Mouse (Mus musculus) stomach, embryonic 16.5 days (tissue): Measurements from ENCODE around the gene Moap1. TPM values are rescaled to one million over a fixed set of nuclear protein-coding genes. Genes with fewer than 3 reads are reported as not detected.
A peak's percentile ranks its signal among the peaks of the same experiment; 100 is the strongest.

Source experiments
- ATAC-seq: fragments of 200-750 bp; cut with Nextera tagmentation; 2 replicates; pipeline ENCODE4 v1.8.0; 2017; ENCODE audit warnings: moderate number of reproducible peaks, moderate TSS enrichment; ENCODE audit not compliant: insufficient read depth, low FRiP score
- H3K27ac ChIP-seq: fragments of 300-500 bp; sonication (generic); 2 replicates; pipeline ENCODE4 v1.5.1; 2014; ENCODE audit warnings: low read length
- H3K27me3 ChIP-seq: fragments of 300-500 bp; sonication (generic); 2 replicates; pipeline ENCODE4 v1.6.1; 2014; ENCODE audit warnings: low read length, control low read depth, mixed read lengths; ENCODE audit not compliant: control insufficient read depth, insufficient read depth
- H3K36me3 ChIP-seq: fragments of 300-500 bp; sonication (generic); 2 replicates; pipeline ENCODE4 v1.6.1; 2014; ENCODE audit warnings: low read length; ENCODE audit not compliant: control insufficient read depth, insufficient read depth
- H3K4me1 ChIP-seq: fragments of 300-500 bp; sonication (generic); 2 replicates; pipeline ENCODE4 v1.6.1; 2014; ENCODE audit warnings: low read length, control low read depth, mixed read lengths; ENCODE audit not compliant: control insufficient read depth, insufficient read depth
- H3K4me2 ChIP-seq: fragments of 300-500 bp; sonication (generic); 2 replicates; pipeline ENCODE4 v1.6.1; 2014; ENCODE audit warnings: low read depth, low read length, mixed read lengths
- H3K4me3 ChIP-seq: fragments of 300-500 bp; sonication (generic); replicated peaks from 2 replicates; pipeline ENCODE4 v1.5.1; 2014; ENCODE audit warnings: mild to moderate bottlenecking, low read length
- H3K9ac ChIP-seq: fragments of 300-500 bp; sonication (generic); 2 replicates; pipeline ENCODE4 v1.6.1; 2014; ENCODE audit warnings: low read length
- H3K9me3 ChIP-seq: fragments of 300-500 bp; sonication (generic); replicated peaks from 2 replicates; pipeline ENCODE4 v1.6.1; 2016; ENCODE audit warnings: low read length, control low read depth; ENCODE audit not compliant: control insufficient read depth
- WGBS: fragments of 180-500 bp; shearing (Covaris S2); extraction: QIAGEN DNeasy Blood & Tissue Kit; methylation state at CpG from one replicate; pipeline ENCODE4 v1.1.7; 2014; 5-methylcytosine and 5-hydroxymethylcytosine counted together
- polyA plus RNA-seq: library from polyadenylated mRNA; unstranded; fragments of >200 nt; fragmentation: Nextera tagmentation; extraction: Ambion mirVana; gene quantifications from 2 replicates; pipeline ENCODE4 v1.2.1, GENCODE M21; 2015

Gene Moap1
- polyA plus RNA-seq, 1 experiment from 2014 or later: 19.8 TPM

DNA sequence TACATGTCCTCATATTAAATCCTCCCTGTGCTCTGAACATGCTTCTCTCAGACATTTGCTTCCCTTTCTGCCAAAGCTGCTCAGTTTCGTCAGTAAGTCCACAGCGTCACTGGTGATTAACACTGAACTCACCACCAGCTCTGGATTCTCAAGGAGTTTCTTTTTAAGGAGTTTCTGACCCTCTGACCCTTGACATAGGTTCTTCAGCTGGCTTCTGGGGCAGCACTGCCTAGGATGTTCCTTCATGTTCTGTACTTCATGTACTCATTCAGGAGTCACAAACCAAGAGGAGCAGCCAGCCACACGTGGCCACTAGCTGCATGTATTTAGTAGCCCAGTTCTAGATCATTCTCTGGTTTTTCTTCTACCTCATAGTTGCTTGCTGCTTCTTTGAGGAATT lies 4.8 kb upstream of the Moap1 start:
- no peaks in the 10 kb centered on the region for H3K27me3 ChIP-seq
- H3K9me3 ChIP-seq: no peaks in the 10 kb centered on the region
- no peak overlapping the region for H3K4me3 ChIP-seq
- WGBS: 80% methylated on average over 3 of the region's 3 CpGs
- no peak overlapping the region for H3K9ac ChIP-seq
- no peak overlapping the region for H3K27ac ChIP-seq
- H3K36me3 ChIP-seq: no peaks in the 10 kb centered on the region
- no peak overlapping the region for H3K4me2 ChIP-seq
- H3K4me1 ChIP-seq: 0 out of 2 replicates have a peak, but pooled peaks cover 5% of the 10 kb centered on the region
- ATAC-seq: no peak

DNA sequence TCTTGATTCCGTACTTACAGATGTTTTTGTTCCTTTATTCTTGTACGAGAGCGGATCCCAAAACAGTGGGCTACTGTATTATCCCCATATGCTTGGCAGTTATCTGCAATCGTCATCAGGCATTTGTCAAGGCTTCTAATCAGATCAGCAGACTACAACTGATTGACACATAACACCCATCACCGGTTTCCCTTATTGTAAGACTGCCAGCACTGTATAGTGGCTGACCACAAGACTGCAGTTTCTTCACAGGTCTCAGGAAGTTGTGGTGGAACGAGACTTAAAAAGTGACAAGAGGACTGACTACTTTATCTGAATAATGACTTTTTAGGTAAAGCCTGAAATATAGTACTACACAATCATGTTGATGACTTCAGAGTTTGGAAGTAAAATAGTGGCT lies 1.4 kb upstream of the Moap1 start:
- Histone ChIP-seq H3K4me1 (peaks cover 14% of the 10 kb centered on the region), H3K9me3 (no peaks in the 10 kb centered on the region), H3K9ac (no peak overlapping the region), H3K36me3 (no peaks in the 10 kb centered on the region), H3K4me3 (peak overlapping the region; percentile 84; the same call in 1 of the 2 replicates), H3K4me2 (peak overlapping the region; percentile 93; the same call in 1 of the 2 replicates), H3K27ac (no peak overlapping the region), H3K27me3 (no peaks in the 10 kb centered on the region)
- 57% methylated on average over 6 of the region's 6 CpGs for WGBS
- no peak for ATAC-seq

DNA sequence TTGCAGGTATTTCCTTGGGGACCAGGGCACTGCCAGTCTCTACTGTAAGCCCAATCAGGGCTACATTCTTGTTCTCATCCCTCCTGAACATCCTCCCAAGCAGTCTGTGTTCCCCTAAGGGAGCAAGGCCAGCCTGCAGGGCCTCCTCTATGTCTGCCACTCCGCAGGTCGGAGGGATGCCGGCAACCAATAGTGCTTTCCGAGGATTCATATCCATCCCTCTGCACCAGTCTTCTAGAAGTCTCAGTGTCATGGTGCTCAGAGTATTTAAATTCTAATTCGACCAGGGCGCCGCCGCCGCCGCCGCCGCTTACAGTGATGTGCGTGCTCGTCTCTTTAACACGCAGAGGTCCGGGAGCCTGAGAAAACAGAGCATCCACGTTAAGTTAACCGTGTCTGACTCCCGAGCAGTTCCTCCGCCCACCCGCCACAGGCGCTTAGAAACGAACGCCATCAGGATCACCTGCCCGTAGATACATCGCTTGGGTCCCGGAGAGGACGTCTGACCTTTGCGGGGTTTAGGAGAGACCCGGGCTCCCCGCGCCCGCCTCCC lies 349 bp downstream of the Moap1 start:
- peak; percentile 55; the same call in 1 of the 2 replicates for ATAC-seq

GRCm38 (mm10) chr12:102742056-102742455 lies 1.4 kb downstream of the Moap1 start:
- no peaks in the 10 kb centered on the region for H3K9me3 ChIP-seq
- H3K27ac ChIP-seq: no peak overlapping the region
- no peaks in the 10 kb centered on the region for H3K27me3 ChIP-seq
- no peak overlapping the region for H3K4me2 ChIP-seq
- H3K9ac ChIP-seq: no peak overlapping the region
- no peak for ATAC-seq
- no peaks in the 10 kb centered on the region for H3K36me3 ChIP-seq
- 66% methylated on average over 7 of the region's 7 CpGs for WGBS
- peaks cover 14% of the 10 kb centered on the region for H3K4me1 ChIP-seq
- H3K4me3 ChIP-seq: no peak overlapping the region

More for the DNA sequence above, 349 bp downstream of the Moap1 start:
- Histone ChIP-seq H3K4me1 (peaks cover 14% of the 10 kb centered on the region), H3K9me3 (no peaks in the 10 kb centered on the region), H3K27ac (peak overlapping the region; percentile 95), H3K9ac (peak overlapping the region; percentile 91), H3K36me3 (no peaks in the 10 kb centered on the region), H3K4me2 (peak overlapping the region; percentile 93), H3K27me3 (no peaks in the 10 kb centered on the region), H3K4me3 (peak overlapping the region; percentile 84)
- WGBS: under 1% methylated on average over 33 of the region's 33 CpGs

DNA sequence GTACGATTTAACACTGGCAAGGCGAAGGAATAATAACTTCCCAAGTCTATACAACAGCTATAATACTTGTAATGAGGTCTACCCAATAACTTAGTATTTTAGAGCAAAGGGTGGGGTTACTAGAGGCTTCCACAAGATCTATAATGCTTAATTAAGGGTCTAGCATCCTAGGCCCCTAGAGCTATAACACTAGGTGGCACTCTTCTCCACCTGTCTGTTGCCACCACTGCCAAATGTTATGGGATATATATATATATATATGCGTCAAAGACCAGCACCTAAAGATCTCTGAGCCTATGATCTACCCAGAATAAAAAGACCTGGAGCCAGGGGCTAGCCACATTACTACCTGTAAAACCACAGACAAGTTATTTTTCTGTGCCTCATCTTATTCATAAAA lies 3.2 kb downstream of the Moap1 start:
- H3K27ac ChIP-seq: no peak overlapping the region
- no peak overlapping the region for H3K9ac ChIP-seq
- H3K36me3 ChIP-seq: no peaks in the 10 kb centered on the region
- H3K27me3 ChIP-seq: no peaks in the 10 kb centered on the region
- H3K9me3 ChIP-seq: no peaks in the 10 kb centered on the region
- H3K4me2 ChIP-seq: no peak overlapping the region
- no peak for ATAC-seq
- H3K4me3 ChIP-seq: no peak overlapping the region
- 66% methylated on average over 3 of the region's 3 CpGs for WGBS
- peaks cover 14% of the 10 kb centered on the region for H3K4me1 ChIP-seq

DNA sequence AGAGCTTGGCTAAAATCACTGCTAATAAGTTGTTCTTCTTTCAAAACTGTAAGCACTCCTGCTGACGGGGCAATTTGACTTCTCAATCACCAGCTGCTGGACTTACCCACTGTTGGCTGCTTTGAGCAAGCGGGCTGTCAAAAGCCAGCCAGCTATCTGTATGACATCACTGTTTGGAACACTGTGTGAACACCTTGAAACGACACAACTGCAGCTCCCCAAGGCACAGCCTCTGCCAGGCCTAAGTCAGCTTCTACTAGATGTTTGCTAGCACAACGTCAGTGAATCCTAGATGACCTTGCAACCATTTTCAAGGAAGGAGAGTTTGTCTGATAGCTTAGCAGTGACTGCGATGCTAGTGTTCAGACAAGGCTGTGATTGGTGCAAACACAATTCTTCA lies 4.4 kb downstream of the Moap1 start:
- no peak overlapping the region for H3K4me2 ChIP-seq
- no peaks in the 10 kb centered on the region for H3K9me3 ChIP-seq
- peaks cover 9% of the 10 kb centered on the region for H3K4me1 ChIP-seq
- H3K27me3 ChIP-seq: no peaks in the 10 kb centered on the region
- H3K27ac ChIP-seq: no peak overlapping the region
- H3K36me3 ChIP-seq: no peaks in the 10 kb centered on the region
- no peak for ATAC-seq
- H3K9ac ChIP-seq: no peak overlapping the region
- 64% methylated on average over 5 of the region's 5 CpGs for WGBS
- H3K4me3 ChIP-seq: no peak overlapping the region

GRCm38 (mm10) chr12:102733381-102733780 lies 10.1 kb downstream of the Moap1 start:
- peaks cover 8% of the 10 kb centered on the region for H3K4me1 ChIP-seq
- H3K36me3 ChIP-seq: no peaks in the 10 kb centered on the region
- no peaks in the 10 kb centered on the region for H3K27me3 ChIP-seq
- WGBS: 11% methylated on average over 4 of the region's 5 CpGs
- no peak for ATAC-seq
- no peak overlapping the region for H3K27ac ChIP-seq
- no peak overlapping the region for H3K4me3 ChIP-seq
- no peak overlapping the region for H3K9ac ChIP-seq
- no peaks in the 10 kb centered on the region for H3K9me3 ChIP-seq
- H3K4me2 ChIP-seq: no peak overlapping the region

- WGBS: 24% methylated on average over 16 of the region's 16 CpGs
- ATAC-seq: peak; percentile 19; the same call in 1 of the 2 replicates
- peak overlapping the region; percentile 8; the same call in 1 of the 2 replicates for H3K4me3 ChIP-seq
Measured at GRCm38 (mm10) chr12:102730798-102731619, 12.5 kb downstream of the Moap1 start.

More at GRCm38 (mm10) chr12:102730798-102731619, 12.5 kb downstream of the Moap1 start:
- H3K36me3 ChIP-seq: no peaks in the 10 kb centered on the region
- H3K9me3 ChIP-seq: no peaks in the 10 kb centered on the region
- no peak overlapping the region for H3K9ac ChIP-seq
- peaks cover 8% of the 10 kb centered on the region for H3K4me1 ChIP-seq
- no peaks in the 10 kb centered on the region for H3K27me3 ChIP-seq
- H3K4me2 ChIP-seq: peak overlapping the region; percentile 48
- H3K27ac ChIP-seq: peak overlapping the region; percentile 95
